Mouse (Mus musculus) heart, embryonic 16.5 days (tissue): ENCODE data around the gene Tdpoz3. TPM values are rescaled to one million over a fixed set of nuclear protein-coding genes. Genes with fewer than 3 reads are reported as not detected.
"Not testable (repeated sequence)": the region's sequence is repeated elsewhere in the genome, so short reads cannot be mapped to it uniquely, and the experiment has no call there.

ENCODE experiments used
- ATAC-seq: fragments of 200-750 bp; cut with Nextera tagmentation; replicated peaks from 2 replicates; pipeline ENCODE4 v1.8.0; 2017; ENCODE audit warnings: moderate number of reproducible peaks; ENCODE audit not compliant: insufficient read depth, low FRiP score; ENCODE audit errors: extremely low read depth
- H3K27ac ChIP-seq: fragments of 300-500 bp; sonication (generic); 2 replicates; pipeline ENCODE4 v1.5.1; 2014; ENCODE audit warnings: mild to moderate bottlenecking, low read length, control low read depth, moderate library complexity
- H3K27me3 ChIP-seq: fragments of 300-500 bp; sonication (generic); 2 replicates; pipeline ENCODE4 v1.6.1; 2014; ENCODE audit warnings: low read length, mixed read lengths; ENCODE audit not compliant: control insufficient read depth, insufficient read depth
- H3K36me3 ChIP-seq: fragments of 300-500 bp; sonication (generic); 2 replicates; pipeline ENCODE4 v1.6.1; 2014; ENCODE audit not compliant: control insufficient read depth, insufficient read depth
- H3K4me1 ChIP-seq: fragments of 300-500 bp; sonication (generic); 2 replicates; pipeline ENCODE4 v1.6.1; 2014; ENCODE audit warnings: low read length, mixed read lengths; ENCODE audit not compliant: control insufficient read depth, insufficient read depth
- H3K4me2 ChIP-seq: fragments of 300-500 bp; sonication (generic); 2 replicates; pipeline ENCODE4 v1.6.1; 2014; ENCODE audit warnings: low read depth, mild to moderate bottlenecking, control low read depth, low read length
- H3K4me3 ChIP-seq: fragments of 300-500 bp; sonication (generic); 2 replicates; pipeline ENCODE4 v1.5.1; 2014; ENCODE audit warnings: mild to moderate bottlenecking, control low read depth, low read length
- H3K9ac ChIP-seq: fragments of 300-500 bp; sonication (generic); 2 replicates; pipeline ENCODE4 v1.6.1; 2014; ENCODE audit warnings: low read length, control low read depth
- H3K9me3 ChIP-seq: fragments of 300-500 bp; sonication (generic); replicated peaks from 2 replicates; pipeline ENCODE4 v1.6.1; 2016; ENCODE audit warnings: low read length; ENCODE audit not compliant: control insufficient read depth
- WGBS: fragments of 180-500 bp; shearing (Covaris S2); extraction: QIAGEN DNeasy Blood & Tissue Kit; methylation state at CpG from one replicate; pipeline ENCODE4 v1.1.7; 2014; 5-methylcytosine and 5-hydroxymethylcytosine counted together
- polyA plus RNA-seq: library from polyadenylated mRNA; unstranded; fragments of >200 nt; fragmentation: Nextera tagmentation; extraction: Ambion mirVana; gene quantifications from 2 replicates; pipeline ENCODE4 v1.2.1, GENCODE M21; 2015

The Tdpoz3 gene
- polyA plus RNA-seq = not detected in 2 replicates

GRCm38 (mm10) chr3:93825720-93826119, at the start of gene Tdpoz3:
Tdpoz3 (plus strand) TSS chr3:93826020.
- not testable (repeated sequence) for H3K27ac ChIP-seq, H3K4me3 ChIP-seq, H3K36me3 ChIP-seq, H3K4me1 ChIP-seq, ATAC-seq, H3K9ac ChIP-seq, H3K27me3 ChIP-seq, H3K9me3 ChIP-seq, H3K4me2 ChIP-seq
- WGBS = 71% methylated on average over 1 of the region's 1 CpGs

GRCm38 (mm10) chr3:93796098-93796497, 29.7 kb upstream of the Tdpoz3 start, which contains the start of gene Tdpoz4:
Tdpoz4 (plus strand) TSS chr3:93796398.
- not testable (repeated sequence) for H3K4me2 ChIP-seq, H3K27me3 ChIP-seq, H3K4me3 ChIP-seq, ATAC-seq, H3K4me1 ChIP-seq, H3K9me3 ChIP-seq, H3K9ac ChIP-seq, H3K36me3 ChIP-seq, H3K27ac ChIP-seq

- not testable (repeated sequence) for H3K4me3 ChIP-seq, H3K36me3 ChIP-seq, H3K9ac ChIP-seq, ATAC-seq, H3K27me3 ChIP-seq, H3K9me3 ChIP-seq, H3K4me2 ChIP-seq, H3K27ac ChIP-seq, H3K4me1 ChIP-seq
Measured at GRCm38 (mm10) chr3:93813341-93813740, 12.5 kb upstream of the Tdpoz3 start.

DNA sequence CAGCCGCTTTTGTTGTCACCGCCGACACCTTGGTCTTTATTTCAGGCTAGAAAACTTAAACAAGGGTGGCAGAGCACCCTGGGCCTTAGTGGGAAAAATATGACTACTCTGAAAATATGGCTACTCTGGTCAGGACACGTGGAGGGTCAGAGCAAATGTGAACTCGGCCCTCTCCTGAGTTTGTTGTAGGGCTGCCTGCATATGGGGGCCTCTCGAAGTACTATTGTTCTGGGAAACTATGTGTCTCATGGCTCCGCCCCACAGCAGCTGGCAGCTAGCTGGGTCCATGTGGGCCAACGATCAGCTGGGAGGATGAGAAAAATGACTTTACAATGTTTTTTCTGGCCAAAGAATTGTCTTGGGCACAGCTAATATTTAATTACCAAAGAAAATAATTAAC, 33.1 kb downstream of the Tdpoz3 start:
- not testable (repeated sequence) for H3K9ac ChIP-seq, H3K27me3 ChIP-seq, ATAC-seq, H3K27ac ChIP-seq, H3K36me3 ChIP-seq, H3K4me3 ChIP-seq, H3K4me2 ChIP-seq, H3K9me3 ChIP-seq, H3K4me1 ChIP-seq
- WGBS = 74% methylated on average over 8 of the region's 8 CpGs

- H3K27ac ChIP-seq, H3K9ac ChIP-seq, H3K4me1 ChIP-seq, ATAC-seq, H3K9me3 ChIP-seq, H3K36me3 ChIP-seq, H3K4me2 ChIP-seq, H3K4me3 ChIP-seq, H3K27me3 ChIP-seq: not testable (repeated sequence)
- 71% methylated on average over 7 of the region's 8 CpGs for WGBS
Measured at GRCm38 (mm10) chr3:93870635-93871034, 44.8 kb downstream of the Tdpoz3 start.

Other genes with a start within 250 kb of the Tdpoz3 start
- gene Tdpoz2, start 173.3 kb upstream of the Tdpoz3 start, polyA plus RNA-seq = not detected in 2 replicates
- gene Tdpoz1, start 149.7 kb upstream of the Tdpoz3 start, polyA plus RNA-seq = not detected in 2 replicates
- not detected in 2 replicates for gene Gm37596, start 132.9 kb upstream of the Tdpoz3 start, polyA plus RNA-seq
- not detected in 2 replicates for gene Gm5773, start 53.0 kb upstream of the Tdpoz3 start, polyA plus RNA-seq
- gene Tdpoz4, start 29.6 kb upstream of the Tdpoz3 start, polyA plus RNA-seq = not detected in 2 replicates
- not detected in 2 replicates for gene Gm9117, start 117.5 kb downstream of the Tdpoz3 start, polyA plus RNA-seq
- gene Tdpoz5, start 135.3 kb downstream of the Tdpoz3 start, polyA plus RNA-seq = not detected in 2 replicates
- not detected in 2 replicates for gene Gm9125, start 228.9 kb downstream of the Tdpoz3 start, polyA plus RNA-seq
- gene Gm10697, start 246.6 kb downstream of the Tdpoz3 start, polyA plus RNA-seq = not detected in 2 replicates